Mouse (Mus musculus): ENCODE measurements around the gene Fam198a.

The Fam198a gene

GRCm38 (mm10) chr9:122006609-122007008 is 55.8 kb downstream of the Fam198a start:
- in situ Hi-C loops (cut with MboI; ENCODE audit: unreplicated experiment in 2 of 2), result loop anchor here in 1 of 2 experiments (25.0 kb wide), 1 partner anchor 731 kb away; the partner anchor contains the start of gene Topaz1

DNA sequence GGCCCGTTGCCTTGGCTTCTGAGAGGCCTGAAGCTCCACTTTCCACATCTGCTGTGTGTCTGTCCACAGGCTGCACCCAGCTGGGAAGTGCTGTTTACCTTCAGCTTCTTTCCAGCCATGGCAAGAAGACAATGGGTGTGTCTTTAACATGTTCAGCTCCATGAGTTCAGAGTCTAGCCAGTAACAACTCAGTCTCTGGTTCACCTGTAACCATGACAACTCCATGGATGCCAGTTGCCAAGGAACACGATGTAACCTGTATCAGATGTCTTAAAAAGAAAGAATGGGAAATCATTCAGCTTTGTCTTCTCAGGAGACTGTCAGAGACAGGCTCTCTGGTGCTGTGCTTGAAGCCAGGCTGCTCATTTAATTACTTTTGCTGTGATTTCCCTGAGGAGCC is 58.1 kb downstream of the Fam198a start:
- in situ Hi-C loops (cut with MboI; ENCODE audit: unreplicated experiment in 2 of 2), result loop anchor here in 1 of 2 experiments (25.0 kb wide), 1 partner anchor 728 kb away; the partner anchor contains the start of gene Topaz1

- in situ Hi-C loops (cut with MboI; ENCODE audit: unreplicated experiment in 2 of 2), result loop anchor here in 1 of 2 experiments (10.0 to 25.0 kb wide), 2 partner anchors 526 to 727 kb away; partner anchors contain the start of gene Topaz1
Observed at GRCm38 (mm10) chr9:122010751-122011150, 60.0 kb downstream of the Fam198a start.

- in situ Hi-C loops (cut with MboI; ENCODE audit: unreplicated experiment in 2 of 2), result loop anchor here in 1 of 2 experiments (10.0 to 25.0 kb wide), 2 partner anchors 528 to 724 kb away; partner anchors contain the start of gene Topaz1
Observed at GRCm38 (mm10) chr9:122012816-122013215, 62.0 kb downstream of the Fam198a start.

DNA sequence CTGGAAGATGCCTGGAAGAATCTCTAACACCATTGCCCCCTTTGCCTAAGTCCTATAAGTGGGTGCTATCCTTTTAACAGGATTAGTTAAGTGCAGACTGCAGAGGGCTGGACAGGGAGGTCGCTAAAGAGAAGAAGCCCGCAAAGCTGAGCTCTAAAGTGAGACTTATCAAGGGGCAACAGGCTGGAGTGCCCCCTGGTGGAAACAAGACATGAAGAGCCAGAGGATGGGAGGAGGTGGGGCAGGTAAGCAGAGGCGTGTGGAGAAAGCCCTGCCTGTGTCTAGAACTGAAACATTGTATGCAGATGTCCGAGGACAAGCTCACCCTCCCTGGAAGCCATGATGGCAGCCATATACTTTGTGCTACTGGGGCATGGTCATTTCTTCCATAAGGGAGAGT is 62.8 kb downstream of the Fam198a start:
- in situ Hi-C loops (cut with MboI; ENCODE audit: unreplicated experiment in 2 of 2), result loop anchor here in 1 of 2 experiments (10.0 to 25.0 kb wide), 2 partner anchors 529 to 724 kb away; partner anchors contain the start of gene Topaz1

DNA sequence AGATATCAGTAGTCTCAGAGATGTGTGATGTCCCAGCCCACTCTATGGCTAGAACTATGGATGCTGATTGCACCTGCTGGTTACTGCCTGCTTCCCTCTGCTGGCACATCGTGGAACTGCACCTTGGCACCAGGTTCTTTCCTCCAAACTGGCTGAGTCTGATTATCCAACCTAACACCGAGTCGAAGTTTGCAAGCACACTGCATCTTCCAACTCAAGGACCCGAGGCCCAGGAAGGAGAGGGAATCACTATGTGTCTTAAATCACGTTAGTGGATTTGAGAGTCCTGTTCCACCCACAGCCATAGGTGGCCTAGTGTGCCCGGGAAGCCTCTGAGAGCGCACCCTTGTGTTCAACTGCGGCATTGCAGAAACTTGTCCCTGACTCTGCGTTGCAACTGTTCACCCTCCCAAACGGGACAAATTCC is 63.5 kb downstream of the Fam198a start:
- in situ Hi-C loops (cut with MboI; ENCODE audit: unreplicated experiment in 2 of 2), result loop anchor here in 1 of 2 experiments (10.0 to 25.0 kb wide), 2 partner anchors 529 to 723 kb away; partner anchors contain the start of gene Topaz1

DNA sequence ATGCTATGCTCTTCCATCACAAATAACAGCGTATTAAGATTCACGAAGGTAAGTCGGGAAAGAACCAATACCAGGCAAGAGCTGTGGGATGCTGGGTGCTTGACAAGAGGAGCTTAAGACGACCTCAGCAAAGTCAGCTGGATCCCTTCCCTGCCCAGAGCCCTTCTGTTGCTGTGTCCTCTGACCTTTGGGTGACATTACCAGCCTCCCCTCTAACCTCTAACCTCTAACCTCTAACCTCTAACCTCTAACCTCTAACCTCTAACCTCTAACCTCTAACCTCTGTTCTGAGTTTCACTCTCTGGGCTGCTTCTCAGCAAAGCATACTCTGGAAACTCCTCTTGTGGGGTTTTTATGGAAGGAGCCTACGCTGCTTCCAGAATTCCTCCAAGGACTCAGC is 67.3 kb downstream of the Fam198a start:
- in situ Hi-C loops (cut with MboI; ENCODE audit: unreplicated experiment in 2 of 2), result loop anchor here in 1 of 2 experiments (10.0 to 25.0 kb wide), 2 partner anchors 533 to 719 kb away; partner anchors contain the start of gene Topaz1

DNA sequence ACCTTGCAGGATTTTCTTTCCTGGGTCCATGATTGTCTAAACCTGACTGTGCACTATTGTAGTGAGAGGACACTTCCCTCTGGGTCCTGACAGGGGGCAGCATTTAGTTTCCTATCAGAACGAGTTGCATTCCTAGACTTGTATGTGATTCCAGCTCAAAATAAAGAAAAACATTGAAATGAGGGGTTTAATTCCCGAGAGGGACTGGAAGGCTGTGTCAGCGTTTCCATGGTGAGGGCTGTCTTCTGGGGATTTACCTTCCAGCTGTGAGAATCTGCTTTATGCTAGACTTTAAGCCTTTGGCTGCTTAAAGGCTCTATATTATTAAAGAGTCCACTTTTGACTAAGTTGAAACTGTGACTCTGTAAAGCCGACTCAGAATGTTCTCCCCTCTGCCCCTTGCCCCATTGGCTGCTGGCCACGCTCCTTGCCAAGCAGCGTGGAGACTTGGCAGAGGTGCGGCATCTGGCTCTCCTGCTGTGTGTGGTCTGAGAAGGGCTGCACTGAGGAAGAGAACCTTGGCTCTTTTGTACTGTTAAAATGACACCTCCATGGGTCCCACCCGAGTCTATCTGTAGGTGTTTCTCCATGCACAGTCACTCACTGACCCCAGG is 68.1 kb downstream of the Fam198a start:
- in situ Hi-C loops (cut with MboI; ENCODE audit: unreplicated experiment in 2 of 2), result loop anchor here in 1 of 2 experiments (10.0 to 25.0 kb wide), 2 partner anchors 534 to 718 kb away; partner anchors contain the start of gene Topaz1

DNA sequence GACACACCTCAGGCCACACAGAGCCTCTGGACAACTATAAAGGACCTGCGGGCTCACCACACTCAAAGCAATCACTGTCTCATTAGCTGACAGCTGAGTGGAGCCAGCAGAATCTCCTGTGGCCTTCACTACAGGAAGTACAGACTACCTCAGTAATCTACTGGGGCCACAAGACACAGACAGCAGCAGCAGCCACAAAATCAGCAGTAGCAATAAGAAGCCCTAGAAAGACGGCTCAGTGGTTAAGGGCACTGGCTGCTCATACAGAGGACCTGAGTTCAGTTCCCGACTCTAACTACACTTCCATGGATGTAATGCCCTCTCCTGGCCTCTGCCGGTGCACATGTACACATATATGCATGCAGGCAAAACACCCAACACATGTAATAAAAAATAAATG is 69.5 kb downstream of the Fam198a start:
- in situ Hi-C loops (cut with MboI; ENCODE audit: unreplicated experiment in 2 of 2), result loop anchor here (5.0 to 25.0 kb wide), 7 partner anchors 94 to 717 kb away; partner anchors contain the start of genes Snrk (in 2 of the 2) and Topaz1 (in 1 of the 2)

GRCm38 (mm10) chr9:122021171-122021570 is 70.4 kb downstream of the Fam198a start:
- in situ Hi-C loops (cut with MboI; ENCODE audit: unreplicated experiment in 2 of 2), result loop anchor here (5.0 to 25.0 kb wide), 7 partner anchors 94 to 716 kb away; partner anchors contain the start of genes Snrk (in 2 of the 2) and Topaz1 (in 1 of the 2)

DNA sequence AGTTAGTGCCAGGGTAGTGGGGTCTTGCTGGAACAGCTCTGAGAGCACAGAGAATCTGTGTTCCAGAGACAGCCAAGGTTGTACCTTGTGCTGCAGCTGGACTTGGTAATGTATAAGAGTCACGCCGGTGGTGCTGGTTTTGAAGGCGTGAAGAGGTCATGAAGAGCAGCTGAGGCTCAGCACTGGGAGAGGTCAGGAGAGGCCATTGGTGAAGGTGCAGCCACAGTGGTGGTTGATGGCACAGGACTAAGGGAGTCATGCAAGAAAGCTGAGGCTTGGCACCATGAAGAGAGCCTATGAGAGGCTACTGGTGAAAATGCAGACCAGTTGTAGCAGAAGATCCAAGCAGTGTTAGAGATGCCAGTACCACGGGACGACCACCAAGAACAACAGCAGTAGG is 70.8 kb downstream of the Fam198a start:
- in situ Hi-C loops (cut with MboI; ENCODE audit: unreplicated experiment in 2 of 2), result loop anchor here (5.0 to 25.0 kb wide), 7 partner anchors 93 to 716 kb away; partner anchors contain the start of genes Snrk (in 2 of the 2) and Topaz1 (in 1 of the 2)

GRCm38 (mm10) chr9:122022776-122023175 is 72.0 kb downstream of the Fam198a start:
- in situ Hi-C loops (cut with MboI; ENCODE audit: unreplicated experiment in 2 of 2), result loop anchor here (5.0 to 25.0 kb wide), 7 partner anchors 92 to 715 kb away; partner anchors contain the start of genes Snrk (in 2 of the 2) and Topaz1 (in 1 of the 2)

DNA sequence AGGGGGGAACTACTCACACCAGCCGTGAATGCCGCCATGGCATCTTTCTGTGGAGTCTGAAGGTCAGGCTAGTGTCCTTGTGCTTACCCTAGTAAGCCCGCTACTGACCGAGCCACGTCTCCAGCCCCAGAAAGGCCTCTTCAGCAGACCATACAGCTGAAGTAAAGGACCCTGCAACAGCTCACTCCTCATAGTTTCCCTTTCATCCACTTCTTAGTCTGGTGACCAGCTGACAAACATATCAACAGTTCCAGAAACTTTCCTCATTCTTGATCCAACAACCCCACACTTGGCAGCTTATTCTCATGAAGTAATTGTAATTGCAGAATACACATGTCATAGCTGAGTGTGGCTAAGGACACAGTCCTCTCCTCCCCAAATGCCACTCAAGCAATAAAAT is 73.1 kb downstream of the Fam198a start:
- in situ Hi-C loops (cut with MboI; ENCODE audit: unreplicated experiment in 2 of 2), result loop anchor here (5.0 to 25.0 kb wide), 7 partner anchors 91 to 713 kb away; partner anchors contain the start of genes Snrk (in 2 of the 2) and Topaz1 (in 1 of the 2)

GRCm38 (mm10) chr9:122024419-122024818 is 73.6 kb downstream of the Fam198a start:
- in situ Hi-C loops (cut with MboI; ENCODE audit: unreplicated experiment in 2 of 2), result loop anchor here (5.0 to 25.0 kb wide), 7 partner anchors 90 to 713 kb away; partner anchors contain the start of genes Snrk (in 2 of the 2) and Topaz1 (in 1 of the 2)

GRCm38 (mm10) chr9:122025855-122026590 is 75.2 kb downstream of the Fam198a start:
- in situ Hi-C loops (cut with MboI; ENCODE audit: unreplicated experiment in 2 of 2), result loop anchor here (10.0 kb wide), 2 partner anchors 89 to 699 kb away; partner anchors contain the start of gene Snrk (in 1 of the 2)

DNA sequence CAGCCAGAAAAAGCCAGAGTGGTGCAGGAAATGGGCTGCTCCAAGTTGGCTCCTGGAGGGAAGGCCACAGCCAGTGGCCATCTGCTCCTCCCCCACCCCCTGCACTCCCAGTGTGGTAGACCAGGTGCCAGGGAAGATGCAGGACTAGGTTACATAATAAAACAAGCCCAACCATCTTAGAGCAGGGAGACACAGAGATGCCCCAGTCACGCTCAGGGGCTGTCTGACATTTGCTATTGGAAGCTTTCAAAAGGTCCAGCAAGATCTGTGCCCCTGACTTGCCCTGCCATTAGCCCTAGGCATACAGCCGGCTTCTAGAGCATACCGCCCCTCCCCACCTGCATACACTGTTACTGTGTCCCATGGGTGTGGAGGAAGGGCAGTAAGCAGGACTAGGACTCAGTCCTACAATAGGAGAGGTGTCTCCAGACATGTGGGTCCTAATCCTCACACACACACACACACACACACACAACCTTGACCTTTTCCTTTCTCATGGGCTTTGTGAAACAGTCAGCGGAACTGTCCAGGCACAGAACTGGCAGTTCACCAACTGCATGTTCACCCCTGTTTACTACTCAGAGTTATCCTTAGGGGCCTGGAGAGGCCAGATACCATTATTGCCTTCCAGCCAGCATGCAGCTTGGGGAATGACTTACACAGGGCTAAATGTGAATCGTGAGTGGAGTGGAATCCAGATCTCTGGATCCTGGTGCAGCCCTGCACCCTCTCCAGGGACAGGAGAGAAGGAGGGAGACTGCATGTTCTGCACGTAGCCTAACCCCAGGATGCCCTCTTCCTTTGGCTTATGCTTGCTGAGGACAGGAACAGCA is 76.5 kb downstream of the Fam198a start:
- in situ Hi-C loops (cut with MboI; ENCODE audit: unreplicated experiment in 2 of 2), result loop anchor here (10.0 kb wide), 2 partner anchors 88 to 698 kb away; partner anchors contain the start of gene Snrk (in 1 of the 2)

DNA sequence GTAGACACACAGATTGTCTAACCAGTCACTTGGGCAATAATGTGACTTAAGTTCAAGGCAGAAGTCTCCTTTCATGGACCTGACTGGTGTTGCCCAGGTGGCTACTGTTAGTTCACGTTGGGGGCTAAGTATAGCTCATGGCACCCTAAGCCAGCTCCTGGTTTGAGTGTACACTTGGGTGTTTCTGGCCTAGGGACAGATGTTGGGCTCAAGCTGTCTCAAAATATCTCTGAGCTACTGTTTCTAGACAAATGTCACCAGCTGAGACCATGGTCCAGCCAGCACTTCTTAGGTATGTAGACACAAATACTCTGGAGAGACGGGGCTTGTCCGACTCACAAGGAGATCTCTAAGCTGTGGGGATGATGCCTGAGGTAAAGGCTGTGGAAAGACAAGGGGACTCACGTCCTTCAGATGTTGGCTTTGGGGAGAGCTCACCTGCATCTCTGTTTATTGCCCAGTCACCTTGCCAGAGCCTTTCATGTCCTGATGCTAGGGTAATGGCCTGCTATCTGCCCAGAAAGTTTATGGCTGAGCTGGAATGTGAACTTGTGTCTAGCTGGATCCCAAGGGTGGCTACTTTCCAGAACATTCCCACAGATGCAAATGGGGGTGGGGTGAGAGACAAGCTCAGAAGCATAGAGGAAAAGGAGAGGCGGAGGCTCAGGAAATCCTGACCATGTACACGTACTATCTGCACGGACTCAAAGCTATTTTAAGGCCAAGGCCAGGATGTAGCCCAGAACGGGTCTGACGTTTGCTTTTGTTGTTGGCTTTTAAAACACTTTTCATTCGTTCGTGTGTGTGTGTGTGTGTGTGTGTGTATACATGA is 77.3 kb downstream of the Fam198a start:
- in situ Hi-C loops (cut with MboI; ENCODE audit: unreplicated experiment in 2 of 2), result loop anchor here (10.0 kb wide), 2 partner anchors 87 to 697 kb away; partner anchors contain the start of gene Snrk (in 1 of the 2)

- in situ Hi-C loops (cut with MboI; ENCODE audit: unreplicated experiment in 2 of 2), result loop anchor here (10.0 kb wide), 2 partner anchors 85 to 695 kb away; partner anchors contain the start of gene Snrk (in 1 of the 2)
Observed at GRCm38 (mm10) chr9:122029765-122030164, 79.0 kb downstream of the Fam198a start.

Measured in v-Abl transformed pro-B cells (cell line).